Mouse (Mus musculus) adrenal gland, adult (tissue): ENCODE measurements around the gene Erich6b.

ENCODE experiments used
- DNase-seq, 2 experiments: peaks; one replicate each; pipeline ENCODE4 v3.0.0; 2022 to 2023; ENCODE audit warnings: low spot score in 1 of 2; ENCODE audit not compliant: inconsistent age in 2 of 2

Gene Erich6b

GRCm38 (mm10) chr14:75697928-75698327 lies 55.9 kb downstream of the Erich6b start:
- no peak for DNase-seq

- DNase-seq: no peak
These were observed 64.6 kb downstream of the Erich6b start for GRCm38 (mm10) chr14:75706647-75707046.

GRCm38 (mm10) chr14:75707771-75708170 lies 65.7 kb downstream of the Erich6b start:
- DNase-seq: no peak

GRCm38 (mm10) chr14:75708986-75709385 lies 66.9 kb downstream of the Erich6b start:
- no peak for DNase-seq

- DNase-seq: no peak
These were observed 69.7 kb downstream of the Erich6b start for GRCm38 (mm10) chr14:75711731-75712130.

GRCm38 (mm10) chr14:75712687-75713086 lies 70.6 kb downstream of the Erich6b start:
- DNase-seq: no peak

- DNase-seq: no peak
These were observed 71.6 kb downstream of the Erich6b start for GRCm38 (mm10) chr14:75713661-75714060.

GRCm38 (mm10) chr14:75716410-75716809 lies 74.4 kb downstream of the Erich6b start:
- no peak for DNase-seq
